Mouse (Mus musculus) erythroblast, embryonic 14.5 days (primary cell): ENCODE results near the gene Coq8a.

Experiments
- GATA1 ChIP-seq: IDR thresholded peaks from 2 replicates; pipeline ENCODE4 v1.6.1; 2012; ENCODE audit warnings: low read length, inconsistent platforms, mixed read lengths
- TAL1 ChIP-seq: IDR thresholded peaks from 3 replicates; pipeline ENCODE4 v1.6.1; 2012; ENCODE audit warnings: low read length, inconsistent platforms, mixed read lengths

GRCm38 (mm10) chr1:180175167-180175566, 24.2 kb downstream of the Coq8a start:
- TF ChIP-seq GATA1 (no peak), TAL1 (no peak)
